Mouse (Mus musculus) thymus, adult 2 months (tissue): ENCODE results near the gene Rfxap. TPM values are rescaled to one million over a fixed set of nuclear protein-coding genes. Genes with fewer than 3 reads are reported as not detected.
A peak's percentile ranks its signal among the peaks of the same experiment; 100 is the strongest.

ENCODE experiments used
- DNase-seq: peaks from one replicate; pipeline ENCODE4 v3.0.0; 2021
- H3K27ac ChIP-seq: fragments of 200-500 bp; 2 replicates; pipeline ENCODE4 v1.5.1; 2012; ENCODE audit warnings: low read length, control low read depth; ENCODE audit not compliant: control insufficient read depth, insufficient read depth
- H3K27me3 ChIP-seq: fragments of 200-500 bp; 2 replicates; pipeline ENCODE4 v1.6.1; 2012; ENCODE audit warnings: mild to moderate bottlenecking, low read length, moderate library complexity, mixed read lengths; ENCODE audit not compliant: control insufficient read depth, insufficient read depth
- H3K36me3 ChIP-seq: fragments of 200-500 bp; 2 replicates; pipeline ENCODE4 v1.6.1; 2012; ENCODE audit warnings: mild to moderate bottlenecking, low read length, moderate library complexity; ENCODE audit not compliant: control insufficient read depth, insufficient read depth
- H3K4me1 ChIP-seq: fragments of 200-500 bp; replicated peaks from 2 replicates; pipeline ENCODE4 v1.6.1; 2012; ENCODE audit warnings: low read length; ENCODE audit not compliant: control insufficient read depth, insufficient read depth
- H3K4me3 ChIP-seq: fragments of 200-500 bp; 2 replicates; pipeline ENCODE4 v1.5.1; 2012; ENCODE audit warnings: mild to moderate bottlenecking, low read length, control low read depth, moderate library complexity; ENCODE audit not compliant: control insufficient read depth, insufficient read depth
- CTCF ChIP-seq: fragments of 200-500 bp; IDR thresholded peaks from 2 replicates; pipeline ENCODE4 v1.5.1; 2012; ENCODE audit warnings: mild to moderate bottlenecking, control low read depth, low read length, moderate library complexity, borderline replicate concordance; ENCODE audit not compliant: control insufficient read depth, poor library complexity, insufficient read depth; ENCODE audit errors: extremely low read depth
- POLR2A ChIP-seq: fragments of 200-500 bp; IDR thresholded peaks from 2 replicates; pipeline ENCODE4 v1.6.1; 2012; ENCODE audit warnings: mild to moderate bottlenecking, low read length, control low read depth, moderate library complexity; ENCODE audit not compliant: control insufficient read depth, poor library complexity, insufficient read depth; ENCODE audit errors: extremely low read depth
- WGBS: fragments of 180-500 bp; shearing (Covaris S2); methylation state at CpG from one replicate; pipeline ENCODE4 v1.1.7; 2018; 5-methylcytosine and 5-hydroxymethylcytosine counted together
- polyA plus RNA-seq: library from polyadenylated mRNA; depleted of rRNA; stranded (reverse); fragments of >200 nt; gene quantifications from 2 replicates; pipeline ENCODE4 v1.2.3, GENCODE M21; 2012; rRNA removed

Gene Rfxap
- polyA plus RNA-seq = 29.8 and 42.3 TPM in 2 replicates

GRCm38 (mm10) chr3:54807666-54808217 is at the start of gene Rfxap:
TSS of gene Rfxap (minus strand) at chr3:54807791.
- TF ChIP-seq CTCF (no peak; the same call in 1 of the 2 replicates), POLR2A (peak; percentile 81)
- Histone ChIP-seq H3K4me1 (peaks cover 9% of the 10 kb centered on the region), H3K27me3 (no peaks in the 10 kb centered on the region), H3K4me3 (peak within 1 kb of the TSS; percentile 72), H3K27ac (no peak within 1 kb of the TSS), H3K36me3 (peaks cover 11% of the 10 kb centered on the region; the same call in 1 of the 2 replicates)
- under 1% methylated on average over 52 of the region's 52 CpGs for WGBS
- DNase-seq = peak; percentile 92

- TF ChIP-seq CTCF = no peak
- no peak for TF ChIP-seq POLR2A
- DNase-seq = no peak
- no peak overlapping the region for H3K4me3 ChIP-seq
- H3K27ac ChIP-seq = no peak overlapping the region
- WGBS = 92% methylated on average over 2 of the region's 2 CpGs
- no peaks in the 10 kb centered on the region for H3K36me3 ChIP-seq
- no peaks in the 10 kb centered on the region for H3K4me1 ChIP-seq
- no peaks in the 10 kb centered on the region for H3K27me3 ChIP-seq
These were observed 27.8 kb upstream of the Rfxap start for GRCm38 (mm10) chr3:54835421-54835820.

GRCm38 (mm10) chr3:54832491-54832890 is 24.9 kb upstream of the Rfxap start:
- TF ChIP-seq POLR2A (no peak), CTCF (no peak)
- H3K4me1 ChIP-seq = no peaks in the 10 kb centered on the region
- H3K36me3 ChIP-seq = no peaks in the 10 kb centered on the region
- no peaks in the 10 kb centered on the region for H3K27me3 ChIP-seq
- no peak overlapping the region for H3K27ac ChIP-seq
- H3K4me3 ChIP-seq = no peak overlapping the region
- no peak for DNase-seq
- WGBS = 96% methylated on average over 3 of the region's 3 CpGs

- TF ChIP-seq CTCF = no peak
- H3K4me3 ChIP-seq = no peak overlapping the region
- H3K27me3 ChIP-seq = no peaks in the 10 kb centered on the region
- no peaks in the 10 kb centered on the region for H3K36me3 ChIP-seq
- no peaks in the 10 kb centered on the region for H3K4me1 ChIP-seq
- no peak for DNase-seq
- 80% methylated on average over 5 of the region's 5 CpGs for whole genome bisulfite sequencing
- no peak overlapping the region for H3K27ac ChIP-seq
These were observed 14.9 kb upstream of the Rfxap start for GRCm38 (mm10) chr3:54822526-54822925.

- DNase-seq = peak; percentile 66
- no peaks in the 10 kb centered on the region for H3K4me1 ChIP-seq
- TF ChIP-seq POLR2A (no peak), CTCF (no peak)
- no peaks in the 10 kb centered on the region for H3K36me3 ChIP-seq
- H3K4me3 ChIP-seq = no peak overlapping the region
- H3K27me3 ChIP-seq = no peaks in the 10 kb centered on the region
- 10% methylated on average over 3 of the region's 3 CpGs for WGBS
- H3K27ac ChIP-seq = no peak overlapping the region
These were observed 7.7 kb upstream of the Rfxap start for GRCm38 (mm10) chr3:54815292-54815691.

- Histone ChIP-seq H3K36me3 (no peaks in the 10 kb centered on the region), H3K27me3 (no peaks in the 10 kb centered on the region), H3K4me1 (no peaks in the 10 kb centered on the region), H3K27ac (no peak overlapping the region), H3K4me3 (no peak overlapping the region)
- TF ChIP-seq CTCF = no peak
- TF ChIP-seq POLR2A = no peak
- 9% methylated on average over 6 of the region's 6 CpGs for WGBS
- DNase-seq = no peak
These were observed 7.0 kb upstream of the Rfxap start for GRCm38 (mm10) chr3:54814622-54815021.
